Mouse (Mus musculus) cerebellum, adult 9-11 months (tissue): ENCODE data around the gene Gm12845.
"Not testable (repeated sequence)": the region's sequence is repeated elsewhere in the genome, so short reads cannot be mapped to it uniquely, and the experiment has no call there.

Source experiments
- DNase-seq: peaks from one replicate; pipeline ENCODE4 v3.0.0; 2022

Gene Gm12845

GRCm38 (mm10) chr4:117724112-117724511, at the start of gene Gm12845:
Gene Gm12845 (plus strand): TSS chr4:117724412.
- DNase-seq = no peak

GRCm38 (mm10) chr4:117676903-117677302, 47.3 kb upstream of the Gm12845 start:
- peak; percentile 61 for DNase-seq

- DNase-seq = no peak
Observed at GRCm38 (mm10) chr4:117680963-117681362, 43.2 kb upstream of the Gm12845 start.

- peak; percentile 81 for DNase-seq
Observed at GRCm38 (mm10) chr4:117681931-117682461, 42.2 kb upstream of the Gm12845 start, which contains the start of gene Dmap1. Gene Dmap1 (minus strand): TSS chr4:117682273.

- no peak for DNase-seq
Observed at GRCm38 (mm10) chr4:117682463-117682862, 41.7 kb upstream of the Gm12845 start.

- DNase-seq = no peak
Observed at GRCm38 (mm10) chr4:117683048-117683768, 41.0 kb upstream of the Gm12845 start.

GRCm38 (mm10) chr4:117686354-117686753, 37.9 kb upstream of the Gm12845 start:
- no peak for DNase-seq

GRCm38 (mm10) chr4:117705361-117705760, 18.9 kb upstream of the Gm12845 start:
- peak; percentile 4 for DNase-seq

GRCm38 (mm10) chr4:117708780-117709550, 15.2 kb upstream of the Gm12845 start:
- DNase-seq = no peak

GRCm38 (mm10) chr4:117712314-117712713, 11.9 kb upstream of the Gm12845 start:
- DNase-seq = no peak

GRCm38 (mm10) chr4:117713303-117714098, 10.7 kb upstream of the Gm12845 start:
- no peak for DNase-seq

- DNase-seq = no peak
Observed at GRCm38 (mm10) chr4:117731926-117732325, 7.7 kb downstream of the Gm12845 start.

- no peak for DNase-seq
Observed at GRCm38 (mm10) chr4:117737559-117737958, 13.3 kb downstream of the Gm12845 start.

- DNase-seq = not testable (repeated sequence)
Observed at GRCm38 (mm10) chr4:117752469-117752868, 28.3 kb downstream of the Gm12845 start.

GRCm38 (mm10) chr4:117760151-117760550, 35.9 kb downstream of the Gm12845 start:
- DNase-seq = no peak

- DNase-seq = no peak
Observed at GRCm38 (mm10) chr4:117765416-117765815, 41.2 kb downstream of the Gm12845 start, which contains the start of gene Klf17. Gene Klf17 (minus strand): TSS chr4:117765648.

GRCm38 (mm10) chr4:117770935-117771334, 46.7 kb downstream of the Gm12845 start:
- DNase-seq = peak; percentile 12

- DNase-seq = no peak
Observed at GRCm38 (mm10) chr4:117772960-117773359, 48.7 kb downstream of the Gm12845 start.
